ENCODE assay signal across 9 mouse cellular contexts in genomic region chr15:83500352-83500751, GRCm38 (mm10). TPM values are rescaled to one million over a fixed set of nuclear protein-coding genes. Genes with fewer than 3 reads are reported as not detected.
DNase-seq lines count a peak whose midpoint lies in the region; ATAC-seq and TF ChIP-seq lines count a peak whose summit lies in the region.
"Had no signal": no experiment of that assay in that cellular context is flagged by ENCODE, and none has a peak within 500 bp of the region (broad histone marks: within the 10 kb centered on the region; RNA-seq: fewer than 3 reads in every experiment).

No protein-coding gene starts in this region.

- no peak overlapping the region for H3K9ac ChIP-seq in midbrain, embryonic 11.5 days (ENCODE audit: low read length)
- H3K9ac ChIP-seq in midbrain, embryonic 14.5 days (replicated peaks; ENCODE audit: low read length): no peak overlapping the region
- H3K9ac ChIP-seq in liver, postnatal 0 days (replicated peaks): no peak overlapping the region
- H3K9ac ChIP-seq: lung, embryonic 15.5 days had no signal

- peak; percentile 83 for TF ChIP-seq CTCF in liver, postnatal 0 days (IDR thresholded peaks at IDR 0.05; ENCODE audit: low read depth)

- H3K4me3 ChIP-seq in midbrain, embryonic 11.5 days (ENCODE audit: low read depth, low read length): no peak overlapping the region
- H3K4me3 ChIP-seq in midbrain, embryonic 14.5 days (replicated peaks; ENCODE audit: low read depth, low read length): no peak overlapping the region
- H3K4me3 ChIP-seq in liver, postnatal 0 days (ENCODE audit: low read depth, low read length): no peak overlapping the region
- H3K4me3 ChIP-seq: lung, embryonic 15.5 days had no signal

- peaks cover 9% of the 10 kb centered on the region; the same call in 1 of the 2 replicates for H3K36me3 ChIP-seq in midbrain, embryonic 11.5 days (ENCODE audit: control insufficient read depth, insufficient read depth, low read length)
- H3K36me3 ChIP-seq in midbrain, embryonic 14.5 days (ENCODE audit: control insufficient read depth, insufficient read depth, low read length): peaks cover 89% of the 10 kb centered on the region
- H3K36me3 ChIP-seq in liver, postnatal 0 days (replicated peaks; ENCODE audit: insufficient read depth, low read length): no peaks in the 10 kb centered on the region

- no peak overlapping the region for H3K27ac ChIP-seq in midbrain, embryonic 11.5 days (ENCODE audit: low read depth, low read length)
- H3K27ac ChIP-seq in midbrain, embryonic 14.5 days (replicated peaks; ENCODE audit: low read depth, low read length): no peak overlapping the region
- H3K27ac ChIP-seq in liver, postnatal 0 days (ENCODE audit: low read depth): no peak overlapping the region
- H3K27ac ChIP-seq: lung, embryonic 15.5 days had no signal

- no peaks in the 10 kb centered on the region for H3K4me1 ChIP-seq in midbrain, embryonic 11.5 days (ENCODE audit: control insufficient read depth, insufficient read depth, low read length)
- no peaks in the 10 kb centered on the region for H3K4me1 ChIP-seq in midbrain, embryonic 14.5 days (ENCODE audit: control insufficient read depth, insufficient read depth, low read length)
- no peaks in the 10 kb centered on the region for H3K4me1 ChIP-seq in liver, postnatal 0 days (ENCODE audit: insufficient read depth)
- H3K4me1 ChIP-seq: lung, embryonic 15.5 days had no signal

- DNase-seq in adrenal gland, adult 18-20 months (ENCODE audit: low spot score in 2 of 2): peak; percentile 22 to 50
- no peak for DNase-seq in adrenal gland, adult 8-10 months
- DNase-seq in midbrain, embryonic 11.5 days (ENCODE audit: low spot score, missing footprints): peak; percentile 71
- DNase-seq in midbrain, embryonic 14.5 days: no peak
- peak; percentile 69 for DNase-seq in liver, postnatal 0 days
- DNase-seq in testis, postnatal 14 days (ENCODE audit: low spot score): peak; percentile 33
- DNase-seq in left cerebral cortex, postnatal 10 days (ENCODE audit: extremely low spot score in 1 of 2, low spot score in 2 of 2): no peak

- H3K9me3 ChIP-seq in midbrain, embryonic 11.5 days (ENCODE audit: control insufficient read depth, low read length): no peaks in the 10 kb centered on the region
- no peaks in the 10 kb centered on the region for H3K9me3 ChIP-seq in midbrain, embryonic 14.5 days (ENCODE audit: control insufficient read depth, low read length)
- no peaks in the 10 kb centered on the region for H3K9me3 ChIP-seq in liver, postnatal 0 days (ENCODE audit: low read length)
- H3K9me3 ChIP-seq: lung, embryonic 15.5 days had no signal

- intact Hi-C loops in left cerebral cortex, postnatal 10 days (cut with DNase I): no loop called here

- 61% methylated on average over 3 of the region's 3 CpGs for WGBS in midbrain, embryonic 11.5 days
- 61% methylated on average over 3 of the region's 3 CpGs for WGBS in midbrain, embryonic 14.5 days
- WGBS in liver, postnatal 0 days (ENCODE audit: insufficient replicate concordance): 43% methylated on average over 3 of the region's 3 CpGs

- no peaks in the 10 kb centered on the region for H3K27me3 ChIP-seq in midbrain, embryonic 11.5 days (ENCODE audit: control insufficient read depth, insufficient read depth, low read length)
- no peaks in the 10 kb centered on the region for H3K27me3 ChIP-seq in midbrain, embryonic 14.5 days (ENCODE audit: control insufficient read depth, insufficient read depth, low read length)
- H3K27me3 ChIP-seq in liver, postnatal 0 days (ENCODE audit: insufficient read depth, low read length): no peaks in the 10 kb centered on the region
- H3K27me3 ChIP-seq: lung, embryonic 15.5 days had no signal

- ATAC-seq in midbrain, embryonic 11.5 days (ENCODE audit: low FRiP score): no peak
- no peak for ATAC-seq in midbrain, embryonic 14.5 days (ENCODE audit: low FRiP score, low TSS enrichment)
- no peak for ATAC-seq in liver, postnatal 0 days
- no peak for ATAC-seq in monocyte, adult 5-6 weeks (replicated peaks; ENCODE audit: insufficient number of reproducible peaks, low FRiP score, low TSS enrichment, poor library complexity, severe bottlenecking)

- TF ChIP-seq EP300 in liver, postnatal 0 days (IDR thresholded peaks at IDR 0.05; ENCODE audit: low read depth): no peak

- H3K4me2 ChIP-seq in midbrain, embryonic 11.5 days: no peak overlapping the region
- H3K4me2 ChIP-seq in midbrain, embryonic 14.5 days (ENCODE audit: low read length): no peak overlapping the region
- H3K4me2 ChIP-seq in liver, postnatal 0 days (ENCODE audit: low read depth, low read length): no peak overlapping the region
- H3K4me2 ChIP-seq: lung, embryonic 15.5 days had no signal

RNA-seq across cellular contexts. Expression of gene Ttll1, which starts 10.3 kb away (rescaled TPM):
- total RNA-seq in adrenal gland, adult 18-20 months (2021): 1 to 10 TPM; 6.9 to 8.8 TPM
- total RNA-seq in adrenal gland, adult 8-10 months (2022): 10 to 100 TPM in 2 of 4 experiments, 1 to 10 TPM in 2; 9.8 to 16.5 (median 13.1) TPM
- 32.2 and 34.6 TPM in 2 replicates for polyA plus RNA-seq in midbrain, embryonic 11.5 days (2014; fragmentation: Nextera tagmentation; extraction: Ambion mirVana)
- polyA plus RNA-seq in midbrain, embryonic 14.5 days (2014; fragmentation: Nextera tagmentation; extraction: Ambion mirVana): 63.5 and 80.1 TPM in 2 replicates
- 2.7 and 3.2 TPM in 2 replicates for polyA plus RNA-seq in liver, postnatal 0 days (2015; fragmentation: Nextera tagmentation; extraction: Ambion mirVana)
- total RNA-seq in monocyte, adult 5-6 weeks (2017): 5.0 to 6.9 TPM (median 5.2 TPM) in 3 replicates
- total RNA-seq in left cerebral cortex, postnatal 10 days (2021): 10 to 100 TPM; 57.7 to 61.2 TPM

RNA-seq across cellular contexts. Expression of gene Bik, which starts 26.3 kb away (rescaled TPM):
- 1 to 10 TPM; 3.9 to 4.8 TPM for total RNA-seq in adrenal gland, adult 18-20 months (2021)
- total RNA-seq in adrenal gland, adult 8-10 months (2022): 1 to 10 TPM; 3.1 to 8.1 (median 5.4) TPM
- 2.3 and 2.8 TPM in 2 replicates for polyA plus RNA-seq in midbrain, embryonic 11.5 days (2014; fragmentation: Nextera tagmentation; extraction: Ambion mirVana)
- polyA plus RNA-seq in midbrain, embryonic 14.5 days (2014; fragmentation: Nextera tagmentation; extraction: Ambion mirVana): 0.30 and 0.49 TPM in 2 replicates
- polyA plus RNA-seq in liver, postnatal 0 days (2015; fragmentation: Nextera tagmentation; extraction: Ambion mirVana): 6.2 and 6.4 TPM in 2 replicates
- not detected in 3 replicates for total RNA-seq in monocyte, adult 5-6 weeks (2017)
- not detected for total RNA-seq in left cerebral cortex, postnatal 10 days (2021)

RNA-seq across cellular contexts. Expression of gene Pacsin2, which starts 35.9 kb away (rescaled TPM):
- 10 to 100 TPM; 88.9 to 94.8 TPM for total RNA-seq in adrenal gland, adult 18-20 months (2021)
- 100 to 1,000 TPM in 2 of 4 experiments, 10 to 100 TPM in 2; 88.4 to 126 (median 102) TPM for total RNA-seq in adrenal gland, adult 8-10 months (2022)
- 36.3 and 36.5 TPM in 2 replicates for polyA plus RNA-seq in midbrain, embryonic 11.5 days (2014; fragmentation: Nextera tagmentation; extraction: Ambion mirVana)
- 14.5 and 17.7 TPM in 2 replicates for polyA plus RNA-seq in midbrain, embryonic 14.5 days (2014; fragmentation: Nextera tagmentation; extraction: Ambion mirVana)
- 20.6 and 24.3 TPM in 2 replicates for polyA plus RNA-seq in liver, postnatal 0 days (2015; fragmentation: Nextera tagmentation; extraction: Ambion mirVana)
- total RNA-seq in monocyte, adult 5-6 weeks (2017): 92.8 to 153 TPM (median 103 TPM) in 3 replicates
- 10 to 100 TPM; 47.5 to 48.6 TPM for total RNA-seq in left cerebral cortex, postnatal 10 days (2021)

Comparison
In these comparisons a context has a peak if more than half of its experiments do, and no peak if none do; other contexts are left out.
1. DNase-seq: peak in adrenal gland, adult 18-20 months (2 of 2), midbrain, embryonic 11.5 days (single experiment), liver, postnatal 0 days (single experiment) and testis, postnatal 14 days (single experiment); none in adrenal gland, adult 8-10 months (single experiment), midbrain, embryonic 14.5 days (single experiment) and left cerebral cortex, postnatal 10 days (0 of 2).